Mouse (Mus musculus) spleen, postnatal 14 days (tissue): ENCODE results near the gene 4930572O03Rik.
"Not testable (repeated sequence)": the region's sequence is repeated elsewhere in the genome, so short reads cannot be mapped to it uniquely, and the experiment has no call there.

Experiments
- DNase-seq, 2 experiments: peaks; one replicate each; pipeline ENCODE4 v3.0.0; 2021 to 2022; ENCODE audit warnings: low spot score in 2 of 2

4930572O03Rik gene

GRCm38 (mm10) chr5:15618764-15619163, 38.1 kb downstream of the 4930572O03Rik start, which contains the start of gene Speer4d:
TSS of gene Speer4d (plus strand) at chr5:15619064.
- DNase-seq = not testable (repeated sequence)

- not testable (repeated sequence) for DNase-seq
Measured at GRCm38 (mm10) chr5:15616195-15616594, 40.7 kb downstream of the 4930572O03Rik start.

GRCm38 (mm10) chr5:15610695-15611094, 46.2 kb downstream of the 4930572O03Rik start:
- not testable (repeated sequence) for DNase-seq

- DNase-seq = peak; percentile 6 to 14
Measured at GRCm38 (mm10) chr5:15606677-15607076, 50.2 kb downstream of the 4930572O03Rik start.

- not testable (repeated sequence) for DNase-seq
Measured at GRCm38 (mm10) chr5:15603585-15603984, 53.3 kb downstream of the 4930572O03Rik start.

GRCm38 (mm10) chr5:15603008-15603407, 53.9 kb downstream of the 4930572O03Rik start:
- DNase-seq = not testable (repeated sequence)

GRCm38 (mm10) chr5:15602424-15602947, 54.4 kb downstream of the 4930572O03Rik start:
- DNase-seq = not testable (repeated sequence)
